Mouse (Mus musculus): ENCODE data around the gene Ezr.
"Not testable (repeated sequence)": the region's sequence is repeated elsewhere in the genome, so short reads cannot be mapped to it uniquely, and the experiment has no call there.

Gene Ezr

DNA sequence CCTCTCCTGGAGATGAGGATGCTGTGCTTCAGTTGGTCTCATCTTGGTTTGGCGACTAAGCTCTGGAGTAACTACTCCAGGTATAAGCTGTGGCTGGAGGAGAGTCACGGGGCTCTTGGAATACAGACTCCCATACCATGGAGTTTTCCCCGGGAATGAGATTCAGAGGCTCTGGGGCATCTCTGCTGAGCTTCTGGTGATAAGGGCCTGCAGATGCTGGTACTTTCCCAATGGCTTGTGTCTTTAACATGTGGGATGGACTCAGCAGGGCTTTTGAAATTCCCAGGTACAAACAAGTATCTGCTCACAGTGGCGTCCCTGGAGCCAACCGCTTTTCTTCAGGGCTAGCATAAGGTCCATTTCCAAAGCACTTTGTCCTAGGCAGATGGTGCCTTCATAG is 75.2 kb downstream of the Ezr start:
- not testable (repeated sequence) for DNase-seq (ENCODE audit: low spot score)

GRCm38 (mm10) chr17:6706448-6706847 is 76.1 kb downstream of the Ezr start:
- not testable (repeated sequence) for DNase-seq (ENCODE audit: low spot score)

GRCm38 (mm10) chr17:6703381-6704270 is 79.0 kb downstream of the Ezr start:
- DNase-seq (ENCODE audit: low spot score): not testable (repeated sequence)

DNA sequence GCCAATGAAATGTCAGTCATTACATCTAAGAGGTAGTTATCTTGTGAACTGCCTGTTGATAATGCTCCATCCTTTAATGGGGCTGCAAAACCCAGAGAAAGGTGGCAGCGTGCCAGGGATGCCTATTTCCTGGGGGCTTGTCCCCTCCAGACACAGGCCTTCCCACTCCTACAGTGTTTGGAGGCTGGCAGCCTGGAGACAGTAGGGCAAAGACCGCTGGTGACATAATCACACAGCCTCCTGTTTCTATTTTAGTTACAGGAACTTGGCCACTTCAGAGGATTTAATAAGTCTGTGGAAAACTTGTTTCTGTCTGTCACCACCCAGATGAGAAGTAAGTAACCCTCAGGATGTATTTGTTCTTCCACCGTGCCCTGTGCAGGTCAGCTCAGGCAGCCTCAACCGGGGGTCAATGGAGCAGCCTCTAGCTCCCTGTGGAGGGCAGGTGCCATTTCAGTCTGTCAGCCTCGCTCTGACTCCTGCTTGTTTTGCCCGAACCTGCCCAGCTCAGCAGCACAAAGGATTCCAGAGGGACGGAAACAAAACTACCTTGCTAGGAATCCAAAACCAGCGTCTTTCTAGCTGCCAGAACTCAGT is 79.9 kb downstream of the Ezr start:
- not testable (repeated sequence) for DNase-seq (ENCODE audit: low spot score)

DNA sequence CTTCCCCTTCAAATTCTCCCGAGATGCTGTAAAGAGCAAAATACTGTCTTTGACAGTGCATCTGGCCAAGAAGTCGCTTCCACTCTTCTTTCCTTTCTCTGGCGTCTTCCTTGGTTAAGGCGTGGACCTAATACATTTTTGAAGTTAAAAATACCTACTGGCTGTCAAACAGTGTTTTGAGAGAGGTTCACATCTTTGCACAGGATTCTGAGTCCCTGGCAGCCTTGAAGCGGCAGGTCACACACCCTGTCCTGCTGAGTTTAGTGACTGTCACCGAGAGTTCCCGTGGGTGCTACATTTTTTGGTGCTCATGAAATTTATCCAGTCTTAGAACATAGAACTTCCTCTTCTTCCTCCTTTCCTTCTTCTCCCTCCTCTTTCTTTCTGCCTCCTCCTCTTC is 82.5 kb downstream of the Ezr start:
- not testable (repeated sequence) for DNase-seq (ENCODE audit: low spot score)

- DNase-seq (ENCODE audit: low spot score): not testable (repeated sequence)
Measured at GRCm38 (mm10) chr17:6699502-6699901, 83.1 kb downstream of the Ezr start.

DNA sequence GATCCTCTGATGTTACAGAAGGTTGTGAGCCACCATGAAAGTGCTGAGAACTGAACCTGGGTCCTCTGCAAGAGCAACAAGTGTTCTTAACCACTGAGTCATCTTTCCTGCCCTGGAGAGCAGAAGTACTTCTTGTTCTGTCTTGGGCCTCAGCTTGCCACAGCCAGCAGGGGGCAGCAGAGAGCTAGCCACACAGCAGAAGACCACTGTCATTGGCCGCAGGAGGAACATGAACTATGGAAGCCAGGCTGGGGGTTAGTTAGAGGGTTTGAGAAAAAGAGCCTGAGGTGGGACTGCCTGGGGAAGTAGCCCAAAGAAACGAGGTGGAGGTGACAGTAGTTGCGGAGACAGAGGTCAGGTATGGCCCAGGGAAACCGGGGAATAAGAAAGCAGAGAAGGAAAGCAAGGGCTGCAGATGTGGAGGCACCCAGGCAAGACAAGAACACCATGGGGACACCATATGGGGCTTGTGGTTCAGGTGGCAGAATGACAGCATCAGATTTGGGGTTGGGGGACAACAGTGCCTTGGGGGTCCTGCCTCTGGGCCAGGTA is 85.3 kb downstream of the Ezr start:
- DNase-seq (ENCODE audit: low spot score): not testable (repeated sequence)

- DNase-seq (ENCODE audit: low spot score): not testable (repeated sequence)
Measured at GRCm38 (mm10) chr17:6696521-6696920, 86.1 kb downstream of the Ezr start.

GRCm38 (mm10) chr17:6695712-6696111 is 86.9 kb downstream of the Ezr start:
- not testable (repeated sequence) for DNase-seq (ENCODE audit: low spot score)

DNA sequence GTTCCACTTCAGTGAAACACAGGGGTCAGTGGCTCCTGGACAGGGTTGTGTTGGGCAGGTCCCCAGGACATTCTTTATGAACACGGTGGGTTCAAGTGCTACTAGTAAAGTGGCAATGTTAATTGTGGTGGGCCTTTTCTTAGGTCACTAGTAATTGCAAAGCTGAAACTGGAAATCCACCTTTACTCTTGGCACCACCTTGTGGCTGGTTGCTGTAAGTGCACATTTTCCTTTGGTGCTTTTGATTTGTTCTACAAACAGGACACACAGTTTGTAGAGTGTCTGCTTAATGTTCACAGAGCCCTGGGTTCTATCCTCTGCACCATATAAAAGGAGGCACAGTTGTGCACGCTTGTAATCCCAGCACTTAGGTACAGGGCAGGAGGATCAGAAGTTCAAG is 91.0 kb downstream of the Ezr start:
- peak; percentile 87 for DNase-seq (ENCODE audit: low spot score)

GRCm38 (mm10) chr17:6689344-6689743 is 93.2 kb downstream of the Ezr start:
- DNase-seq (ENCODE audit: low spot score): not testable (repeated sequence)
